Mouse (Mus musculus) CH12.LX (cell line): Measurements from ENCODE around the gene 4930583I09Rik. TPM values are rescaled to one million over a fixed set of nuclear protein-coding genes. Genes with fewer than 3 reads are reported as not detected.

Experiments
- DNase-seq: peaks from one replicate; pipeline ENCODE4 v3.0.0-alpha.2; 2013; ENCODE audit errors: extremely low read depth
- H3K27ac ChIP-seq: 2 replicates; pipeline ENCODE4 v1.5.1; 2012; ENCODE audit warnings: low read depth, mild to moderate bottlenecking, control low read depth, moderate library complexity; ENCODE audit not compliant: insufficient read depth
- H3K27me3 ChIP-seq: replicated peaks from 2 replicates; pipeline ENCODE3; 2012; ENCODE audit warnings: inconsistent platforms
- H3K36me3 ChIP-seq, 2 experiments: replicated peaks in 1 of 2; 2 replicates each; pipeline versions ENCODE3 to v1.6.1; 2012; ENCODE audit warnings: inconsistent platforms in 1 of 2, low read length in 1 of 2, mild to moderate bottlenecking in 1 of 2, mixed read lengths in 1 of 2, moderate library complexity in 1 of 2; ENCODE audit not compliant: control insufficient read depth in 1 of 2, insufficient read depth in 1 of 2
- H3K4me1 ChIP-seq, 2 experiments: 2 replicates each; pipeline ENCODE4 v1.6.1; 2012; ENCODE audit warnings: inconsistent platforms in 1 of 2, moderate library complexity in 1 of 2; ENCODE audit not compliant: insufficient read depth in 2 of 2, control insufficient read depth in 1 of 2
- H3K4me2 ChIP-seq: 2 replicates; pipeline ENCODE4 v1.6.1; 2012; ENCODE audit warnings: low read depth, mild to moderate bottlenecking, control low read depth; ENCODE audit not compliant: poor library complexity, insufficient read depth, severe bottlenecking
- H3K4me3 ChIP-seq, 3 experiments: fragments of 150-350 bp in 1 of 3; sonication (generic) in 1 of 3; replicated peaks in 1 of 3; 2 replicates each; pipeline versions ENCODE3 to v1.5.1; 2011 to 2012; ENCODE audit warnings: low read depth in 2 of 3, low read length in 2 of 3, mild to moderate bottlenecking in 2 of 3, moderate library complexity in 2 of 3, control low read depth in 1 of 3, improper control_type of control experiment in 1 of 3, inconsistent platforms in 1 of 3, mixed read lengths in 1 of 3; ENCODE audit not compliant: poor library complexity in 1 of 3
- H3K79me2 ChIP-seq: replicated peaks from 2 replicates; pipeline ENCODE4 v1.6.1; 2012; ENCODE audit warnings: mild to moderate bottlenecking, moderate library complexity; ENCODE audit not compliant: control insufficient read depth, poor library complexity, insufficient read depth, severe bottlenecking; ENCODE audit errors: extremely low read depth
- H3K9ac ChIP-seq: 2 replicates; pipeline ENCODE4 v1.6.1; 2012; ENCODE audit warnings: low read depth, mild to moderate bottlenecking, control low read depth, moderate library complexity; ENCODE audit not compliant: insufficient read depth
- H3K9me3 ChIP-seq: replicated peaks from 2 replicates; pipeline ENCODE3; 2012; ENCODE audit warnings: low read length, inconsistent platforms, mixed read lengths
- CHD2 ChIP-seq: IDR thresholded peaks from 2 replicates; pipeline ENCODE4 v1.6.1; 2011; ENCODE audit warnings: low read length, improper control_type of control experiment
- CTCF ChIP-seq, 2 experiments: IDR thresholded peaks in 1 of 2; conservative IDR thresholded peaks in 1 of 2; 2 replicates each; pipeline ENCODE4 v1.5.1; 2011 to 2012; ENCODE audit warnings: low read depth in 2 of 2, low read length in 2 of 2, improper control_type of control experiment in 1 of 2, inconsistent platforms in 1 of 2, mild to moderate bottlenecking in 1 of 2, moderate library complexity in 1 of 2
- ELF1 ChIP-seq: IDR thresholded peaks from 2 replicates; pipeline ENCODE4 v1.6.1; 2014; ENCODE audit warnings: low read depth, mild to moderate bottlenecking, inconsistent platforms, low read length, improper control_type of control experiment
- ETS1 ChIP-seq: conservative IDR thresholded peaks from 2 replicates; pipeline ENCODE4 v1.6.1; 2012; ENCODE audit warnings: low read depth, mild to moderate bottlenecking, inconsistent platforms, low read length, improper control_type of control experiment, moderate library complexity
- IRF4 ChIP-seq: IDR thresholded peaks from 2 replicates; pipeline ENCODE4 v1.6.1; 2014; ENCODE audit warnings: low read depth, mild to moderate bottlenecking, inconsistent platforms, low read length, improper control_type of control experiment
- JUND ChIP-seq: conservative IDR thresholded peaks from 2 replicates; pipeline ENCODE4 v1.6.1; 2011; ENCODE audit warnings: low read depth, low read length, improper control_type of control experiment
- MAFK ChIP-seq: IDR thresholded peaks from 2 replicates; pipeline ENCODE4 v1.6.1; 2011; ENCODE audit warnings: low read length, improper control_type of control experiment; ENCODE audit not compliant: insufficient replicate concordance
- MAZ ChIP-seq: IDR thresholded peaks from 2 replicates; pipeline ENCODE4 v1.6.1; 2012; ENCODE audit warnings: low read depth, mild to moderate bottlenecking, inconsistent platforms, low read length, improper control_type of control experiment, moderate library complexity
- MEF2A ChIP-seq: IDR thresholded peaks from 2 replicates; pipeline ENCODE4 v1.6.1; 2014; ENCODE audit warnings: low read depth, mild to moderate bottlenecking, inconsistent platforms, low read length, improper control_type of control experiment, borderline replicate concordance
- MXI1 ChIP-seq: IDR thresholded peaks from 2 replicates; pipeline ENCODE4 v1.6.1; 2011; ENCODE audit warnings: mild to moderate bottlenecking, low read depth, low read length, improper control_type of control experiment
- NRF1 ChIP-seq: IDR thresholded peaks from 2 replicates; pipeline ENCODE4 v1.6.1; 2014; ENCODE audit warnings: low read depth, mild to moderate bottlenecking, inconsistent platforms, low read length, improper control_type of control experiment, moderate library complexity
- PAX5 ChIP-seq: IDR thresholded peaks from 2 replicates; pipeline ENCODE4 v1.6.1; 2012; ENCODE audit warnings: low read length, inconsistent platforms, mixed read lengths
- POLR2A ChIP-seq: IDR thresholded peaks from 2 replicates; pipeline ENCODE4 v1.6.1; 2011; ENCODE audit warnings: low read depth, mild to moderate bottlenecking, improper control_type of control experiment, low read length
- SIN3A ChIP-seq: IDR thresholded peaks from 2 replicates; pipeline ENCODE4 v1.6.1; 2012; ENCODE audit warnings: low read length, improper control_type of control experiment, inconsistent platforms
- TBP ChIP-seq: conservative IDR thresholded peaks from 2 replicates; pipeline ENCODE4 v1.6.1; 2011; ENCODE audit warnings: low read depth, low read length, improper control_type of control experiment
- USF1 ChIP-seq: IDR thresholded peaks from 2 replicates; pipeline ENCODE4 v1.6.1; 2014; ENCODE audit warnings: low read depth, mild to moderate bottlenecking, inconsistent platforms, low read length, improper control_type of control experiment
- USF2 ChIP-seq: conservative IDR thresholded peaks from 2 replicates; pipeline ENCODE4 v1.6.1; 2011; ENCODE audit warnings: low read depth, low read length, improper control_type of control experiment
- ZNF384 ChIP-seq: IDR thresholded peaks from 2 replicates; pipeline ENCODE4 v1.6.1; 2012; ENCODE audit warnings: low read depth, low read length, improper control_type of control experiment, inconsistent platforms
- dilution Hi-C: fragments of 300-500 bp; cut with MboI; formaldehyde crosslinking; loops from 2 replicates; pipeline ENCODE4 v1.14.3; 2020; ENCODE audit warnings: low sequenced_read_pairs; ENCODE audit not compliant: extremely low pct_unique_long_range_greater_than_20kb, extremely low pct_ligation_motif_present
- in situ Hi-C: fragments of 300-500 bp; cut with MboI; formaldehyde crosslinking; loops from 3 replicates; pipeline ENCODE4 v1.14.3; 2019; ENCODE audit warnings: low sequenced_read_pairs, low pct_ligation_motif_present, low pct_unique_long_range_greater_than_20kb, mixed read lengths
- polyA plus RNA-seq: library from polyadenylated mRNA; unstranded; fragments of >175 nt; gene quantifications from 2 replicates; pipeline ENCODE4 v1.2.1, GENCODE M21; 2012; ENCODE audit warnings: low read depth; ENCODE audit not compliant: insufficient read length
- total RNA-seq, 2 experiments: library from RNA; depleted of rRNA; stranded (reverse); fragments of 300-350 nt in 1 of 2; fragments of >200 nt in 1 of 2; gene quantifications; 2 replicates each; pipeline ENCODE4 v1.2.3; 2012 to 2014

The 4930583I09Rik gene
- total and polyA plus RNA-seq, 3 experiments = not detected

DNA sequence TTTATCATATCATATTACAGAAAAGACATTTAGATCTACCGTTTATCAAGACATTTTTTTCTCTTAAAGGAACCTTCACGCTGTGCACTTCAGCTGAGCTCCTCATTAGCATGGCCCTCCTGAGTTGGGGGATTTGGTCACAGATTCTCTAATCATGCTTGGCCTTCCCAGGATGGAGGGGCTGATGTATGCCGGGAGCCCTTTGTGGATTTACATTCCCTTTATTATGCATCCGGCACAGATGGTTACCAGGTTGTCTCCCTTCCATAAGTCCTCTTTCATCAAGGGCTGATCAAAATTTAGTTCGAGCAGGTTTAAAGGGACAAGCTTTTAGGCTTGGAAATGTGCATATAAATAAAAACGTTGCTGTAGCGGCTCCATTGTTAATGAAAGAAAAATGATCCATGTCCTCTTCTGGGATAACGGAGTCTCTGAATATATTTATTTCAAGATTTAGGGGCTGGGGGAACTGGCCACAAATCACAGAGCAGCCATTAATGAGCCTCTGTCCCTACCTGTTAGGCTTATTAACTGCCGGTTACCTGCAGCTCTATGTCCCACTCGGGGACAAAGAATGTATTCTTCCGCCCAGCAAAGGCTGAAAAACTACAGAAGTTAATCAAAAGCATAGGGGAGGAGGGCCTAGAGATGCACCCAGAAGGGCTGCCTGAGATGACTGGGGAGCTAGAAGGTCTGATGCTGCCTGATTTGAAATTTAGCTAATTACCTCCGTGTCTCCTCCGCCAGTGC is 31.3 kb downstream of the 4930583I09Rik start:
- no peak overlapping the region for H3K4me3 ChIP-seq
- H3K27me3 ChIP-seq = no peaks in the 10 kb centered on the region
- H3K4me1 ChIP-seq = no peaks in the 10 kb centered on the region
- no peaks in the 10 kb centered on the region for H3K9me3 ChIP-seq
- no peak for DNase-seq
- no peaks in the 10 kb centered on the region for H3K36me3 ChIP-seq
- in situ Hi-C loops = no loop called here
- H3K27ac ChIP-seq = no peak overlapping the region
- H3K79me2 ChIP-seq = no peaks in the 10 kb centered on the region
- H3K9ac ChIP-seq = no peak overlapping the region
- H3K4me2 ChIP-seq = no peak overlapping the region
- no peak for TF ChIP-seq USF2
- TF ChIP-seq NRF1 = no peak
- no peak for TF ChIP-seq IRF4
- TF ChIP-seq TBP = no peak
- no peak for TF ChIP-seq PAX5
- TF ChIP-seq MAZ = no peak
- no peak for TF ChIP-seq POLR2A
- no peak for TF ChIP-seq SIN3A
- TF ChIP-seq ELF1 = no peak
- TF ChIP-seq ETS1 = no peak
- TF ChIP-seq MAFK = no peak
- no peak for TF ChIP-seq MEF2A
- TF ChIP-seq CHD2 = no peak
- TF ChIP-seq, all 38 proteins: peak for 0
- dilution Hi-C loops = no loop called here

DNA sequence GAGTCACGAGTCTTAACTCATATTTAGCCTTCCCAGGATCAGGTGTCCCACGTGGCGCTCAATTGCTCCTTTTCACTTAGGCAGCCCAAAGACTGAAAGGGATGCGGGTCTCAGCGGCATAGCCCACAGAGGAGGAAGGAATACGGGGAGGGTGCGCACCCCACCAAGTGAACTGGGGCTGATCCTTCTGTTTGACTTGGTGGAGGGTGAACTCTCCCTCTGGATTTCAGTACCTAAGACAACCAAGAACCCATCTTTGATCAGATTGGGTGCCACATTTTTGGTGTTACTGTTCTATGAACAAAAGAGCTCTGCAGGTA is 33.0 kb downstream of the 4930583I09Rik start:
- H3K9me3 ChIP-seq = no peaks in the 10 kb centered on the region
- DNase-seq = no peak
- dilution Hi-C loops = no loop called here

More for the DNA sequence above, 33.0 kb downstream of the 4930583I09Rik start:
- TF ChIP-seq USF1 (no peak), ZNF384 (no peak), ETS1 (no peak), CTCF (conservative IDR thresholded peaks at IDR 0.05 in 1 of 2, IDR thresholded peaks at IDR 0.05 in 1 of 2; ENCODE audit: low read depth in 2 of 2, low read length in 2 of 2) (no peak), JUND (no peak), MXI1 (no peak)
- H3K36me3 ChIP-seq = no peaks in the 10 kb centered on the region
- no peak overlapping the region for H3K27ac ChIP-seq
- H3K9ac ChIP-seq = no peak overlapping the region
- H3K27me3 ChIP-seq = no peaks in the 10 kb centered on the region
- H3K4me1 ChIP-seq = peaks cover 0 to 3% of the 10 kb centered on the region in 2 experiments; a peak in 1 of 4 replicates
- no peak overlapping the region for H3K4me2 ChIP-seq
- H3K79me2 ChIP-seq = no peaks in the 10 kb centered on the region
- in situ Hi-C loops = no loop called here
- H3K4me3 ChIP-seq = no peak overlapping the region
